Mouse (Mus musculus) hindbrain, postnatal 0 days (tissue): ENCODE measurements around the gene Gm4303. TPM values are rescaled to one million over a fixed set of nuclear protein-coding genes. Genes with fewer than 3 reads are reported as not detected.
"Not testable (repeated sequence)": the region's sequence is repeated elsewhere in the genome, so short reads cannot be mapped to it uniquely, and the experiment has no call there.

ENCODE experiments used
- ATAC-seq: fragments of 200-750 bp; cut with Nextera tagmentation; 2 replicates; pipeline ENCODE4 v1.8.0; 2017; ENCODE audit warnings: mild to moderate bottlenecking, moderate TSS enrichment, moderate library complexity
- DNase-seq: peaks from one replicate; pipeline ENCODE4 v3.0.0-alpha.2; 2015; ENCODE audit warnings: low spot score
- H3K27ac ChIP-seq: fragments of 300-500 bp; sonication (generic); 2 replicates; pipeline ENCODE4 v1.5.1; 2014; ENCODE audit warnings: mild to moderate bottlenecking
- H3K27me3 ChIP-seq: fragments of 300-500 bp; sonication (generic); 2 replicates; pipeline ENCODE4 v1.6.1; 2014; ENCODE audit warnings: low read length, mixed read lengths; ENCODE audit not compliant: insufficient read depth
- H3K36me3 ChIP-seq: fragments of 300-500 bp; sonication (generic); 2 replicates; pipeline ENCODE4 v1.6.1; 2014; ENCODE audit warnings: low read length, mixed read lengths; ENCODE audit not compliant: insufficient read depth
- H3K4me1 ChIP-seq: fragments of 300-500 bp; sonication (generic); 2 replicates; pipeline ENCODE4 v1.6.1; 2014; ENCODE audit warnings: antibody characterized with exemption, low read length, mixed read lengths; ENCODE audit not compliant: insufficient read depth
- H3K4me2 ChIP-seq: fragments of 300-500 bp; sonication (generic); 2 replicates; pipeline ENCODE4 v1.6.1; 2014; ENCODE audit warnings: low read depth, mild to moderate bottlenecking, low read length, moderate library complexity, mixed read lengths
- H3K4me3 ChIP-seq: fragments of 300-500 bp; sonication (generic); 2 replicates; pipeline ENCODE4 v1.5.1; 2014; ENCODE audit warnings: low read length
- H3K9ac ChIP-seq: fragments of 300-500 bp; sonication (generic); replicated peaks from 2 replicates; pipeline ENCODE4 v1.6.1; 2014; ENCODE audit warnings: mild to moderate bottlenecking, low read length, moderate library complexity, mixed read lengths
- H3K9me3 ChIP-seq: fragments of 300-500 bp; sonication (generic); 2 replicates; pipeline ENCODE4 v1.6.1; 2016; ENCODE audit warnings: low read length, mixed read lengths
- CTCF ChIP-seq: IDR thresholded peaks from 2 replicates; pipeline ENCODE4 v1.5.1; 2016; ENCODE audit warnings: antibody characterized with exemption, control low read depth, low read depth
- whole genome bisulfite sequencing: fragments of 180-500 bp; shearing (Covaris S2); extraction: QIAGEN DNeasy Blood & Tissue Kit; methylation state at CpG from one replicate; pipeline ENCODE4 v1.1.7; 2014; 5-methylcytosine and 5-hydroxymethylcytosine counted together
- polyA plus RNA-seq: library from polyadenylated mRNA; unstranded; fragments of >200 nt; fragmentation: Nextera tagmentation; extraction: Ambion mirVana; gene quantifications from 2 replicates; pipeline ENCODE4 v1.2.1, GENCODE M21; 2015
- total RNA-seq: library from RNA; depleted of rRNA; stranded (reverse); fragments of >200 nt; gene quantifications from 2 replicates; pipeline ENCODE4 v1.2.3, GENCODE M21; 2014; rRNA removed

Gene Gm4303
- not detected in 2 replicates for total RNA-seq
- not detected in 2 replicates for polyA plus RNA-seq

DNA sequence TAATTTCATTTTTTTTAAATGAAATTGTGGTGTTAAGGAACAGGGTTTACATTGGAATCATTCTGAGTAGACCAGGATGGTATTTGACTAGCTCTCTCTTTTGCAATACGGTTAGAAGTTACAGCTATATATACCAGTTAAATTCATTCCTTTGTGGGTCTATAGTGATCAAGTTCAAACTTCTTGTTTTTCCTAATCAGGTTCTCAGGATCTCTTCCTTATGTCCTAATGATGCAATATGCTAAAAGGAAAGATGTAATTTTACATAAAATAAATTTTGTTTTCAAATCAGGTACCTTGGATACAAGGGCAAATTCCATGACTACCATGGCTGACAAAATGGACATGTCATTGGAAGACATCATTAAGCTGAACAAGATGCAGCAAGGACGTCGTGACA, at the start of gene Gm4303:
Gm4303 (plus strand) TSS at position 301 of the 400 bp plus-strand sequence.
- not testable (repeated sequence) for H3K36me3 ChIP-seq, H3K4me3 ChIP-seq, H3K4me1 ChIP-seq, ATAC-seq, H3K9me3 ChIP-seq, H3K9ac ChIP-seq, H3K27ac ChIP-seq, DNase-seq, H3K27me3 ChIP-seq, H3K4me2 ChIP-seq
- WGBS = no CpG with 5 or more reads among the region's 3 CpGs

GRCm38 (mm10) chr10:100296105-100296504, 49.7 kb upstream of the Gm4303 start:
- ATAC-seq (no peak), DNase-seq (no peak)
- no peak overlapping the region for H3K4me2 ChIP-seq
- no peaks in the 10 kb centered on the region for H3K9me3 ChIP-seq
- H3K9ac ChIP-seq = no peak overlapping the region
- H3K27me3 ChIP-seq = no peaks in the 10 kb centered on the region
- H3K4me1 ChIP-seq = no peaks in the 10 kb centered on the region
- no peak overlapping the region for H3K27ac ChIP-seq
- TF ChIP-seq CTCF = no peak
- 91% methylated on average over 2 of the region's 2 CpGs for WGBS
- no peak overlapping the region for H3K4me3 ChIP-seq
- no peaks in the 10 kb centered on the region for H3K36me3 ChIP-seq

- ATAC-seq, H3K9ac ChIP-seq, H3K4me1 ChIP-seq, DNase-seq, H3K27ac ChIP-seq, H3K4me3 ChIP-seq, H3K27me3 ChIP-seq, H3K36me3 ChIP-seq, H3K9me3 ChIP-seq, H3K4me2 ChIP-seq: not testable (repeated sequence)
Measured at GRCm38 (mm10) chr10:100300106-100300505, 45.7 kb upstream of the Gm4303 start.

- WGBS = no CpG with 5 or more reads among the region's 2 CpGs
- H3K4me1 ChIP-seq, H3K36me3 ChIP-seq, H3K4me3 ChIP-seq, H3K9me3 ChIP-seq, H3K9ac ChIP-seq, ATAC-seq, H3K27me3 ChIP-seq, DNase-seq, H3K4me2 ChIP-seq, H3K27ac ChIP-seq: not testable (repeated sequence)
Measured at GRCm38 (mm10) chr10:100335376-100335775, 10.4 kb upstream of the Gm4303 start, which contains the start of gene Gm4301. Gm4301 (plus strand) TSS chr10:100335676.

- H3K9me3 ChIP-seq, DNase-seq, H3K27ac ChIP-seq, H3K36me3 ChIP-seq, ATAC-seq, H3K9ac ChIP-seq, H3K4me3 ChIP-seq, H3K4me2 ChIP-seq, H3K27me3 ChIP-seq, H3K4me1 ChIP-seq: not testable (repeated sequence)
- WGBS = no CpG with 5 or more reads among the region's 3 CpGs
Measured at GRCm38 (mm10) chr10:100340536-100340935, 5.2 kb upstream of the Gm4303 start, which contains the start of gene Gm4302. Gm4302 (plus strand) TSS chr10:100340836.

DNA sequence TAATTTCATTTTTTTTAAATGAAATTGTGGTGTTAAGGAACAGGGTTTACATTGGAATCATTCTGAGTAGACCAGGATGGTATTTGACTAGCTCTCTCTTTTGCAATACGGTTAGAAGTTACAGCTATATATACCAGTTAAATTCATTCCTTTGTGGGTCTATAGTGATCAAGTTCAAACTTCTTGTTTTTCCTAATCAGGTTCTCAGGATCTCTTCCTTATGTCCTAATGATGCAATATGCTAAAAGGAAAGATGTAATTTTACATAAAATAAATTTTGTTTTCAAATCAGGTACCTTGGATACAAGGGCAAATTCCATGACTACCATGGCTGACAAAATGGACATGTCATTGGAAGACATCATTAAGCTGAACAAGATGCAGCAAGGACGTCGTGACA, 5.0 kb downstream of the Gm4303 start, which contains the start of gene Gm4305:
Gm4305 (plus strand) TSS at position 301 of the 400 bp plus-strand sequence.
- DNase-seq, ATAC-seq, H3K4me2 ChIP-seq, H3K4me1 ChIP-seq, H3K4me3 ChIP-seq, H3K9ac ChIP-seq, H3K9me3 ChIP-seq, H3K36me3 ChIP-seq, H3K27ac ChIP-seq, H3K27me3 ChIP-seq: not testable (repeated sequence)
- WGBS = no CpG with 5 or more reads among the region's 3 CpGs

DNA sequence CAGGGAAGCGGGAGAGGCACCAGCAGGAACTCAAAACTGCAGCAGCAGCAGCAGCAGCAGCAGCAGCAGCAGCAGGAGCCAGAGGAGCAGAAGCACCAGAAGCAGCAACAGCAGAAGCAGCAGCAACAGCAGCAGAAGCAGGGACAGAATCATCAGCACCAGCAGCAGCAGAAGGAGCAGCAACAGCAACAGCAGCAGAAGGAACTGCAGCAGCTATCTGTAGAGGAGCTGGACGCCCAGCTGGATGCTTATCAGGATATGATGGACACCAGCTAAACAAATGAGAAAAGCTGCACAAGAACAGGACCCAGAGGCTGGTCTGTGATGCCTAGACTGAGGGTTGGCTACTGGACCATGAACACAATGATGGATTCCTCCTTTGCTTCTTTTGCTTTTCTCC, 11.1 kb downstream of the Gm4303 start:
- not testable (repeated sequence) for H3K9ac ChIP-seq, ATAC-seq, H3K27ac ChIP-seq, H3K4me3 ChIP-seq, H3K4me2 ChIP-seq, H3K36me3 ChIP-seq, H3K4me1 ChIP-seq, DNase-seq, H3K9me3 ChIP-seq, H3K27me3 ChIP-seq
- 82% methylated on average over 1 of the region's 2 CpGs for WGBS

DNA sequence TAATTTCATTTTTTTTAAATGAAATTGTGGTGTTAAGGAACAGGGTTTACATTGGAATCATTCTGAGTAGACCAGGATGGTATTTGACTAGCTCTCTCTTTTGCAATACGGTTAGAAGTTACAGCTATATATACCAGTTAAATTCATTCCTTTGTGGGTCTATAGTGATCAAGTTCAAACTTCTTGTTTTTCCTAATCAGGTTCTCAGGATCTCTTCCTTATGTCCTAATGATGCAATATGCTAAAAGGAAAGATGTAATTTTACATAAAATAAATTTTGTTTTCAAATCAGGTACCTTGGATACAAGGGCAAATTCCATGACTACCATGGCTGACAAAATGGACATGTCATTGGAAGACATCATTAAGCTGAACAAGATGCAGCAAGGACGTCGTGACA, 15.3 kb downstream of the Gm4303 start, which contains the start of gene Gm4307:
Gm4307 (plus strand) TSS at position 301 of the 400 bp plus-strand sequence.
- not testable (repeated sequence) for H3K4me1 ChIP-seq

GRCm38 (mm10) chr10:100382460-100382859, 36.7 kb downstream of the Gm4303 start, which contains the start of gene Gm4312:
Gm4312 (minus strand) TSS chr10:100382560.
- H3K9me3 ChIP-seq, DNase-seq, H3K27me3 ChIP-seq, H3K4me1 ChIP-seq, H3K27ac ChIP-seq, H3K36me3 ChIP-seq, ATAC-seq, H3K9ac ChIP-seq, H3K4me3 ChIP-seq, H3K4me2 ChIP-seq: not testable (repeated sequence)
- no CpG with 5 or more reads among the region's 2 CpGs for WGBS

More for the DNA sequence above, 15.3 kb downstream of the Gm4303 start, which contains the start of gene Gm4307:
- H3K4me3 ChIP-seq, H3K27ac ChIP-seq, H3K9me3 ChIP-seq, ATAC-seq, H3K27me3 ChIP-seq, H3K4me2 ChIP-seq, DNase-seq, H3K9ac ChIP-seq, H3K36me3 ChIP-seq: not testable (repeated sequence)
- no CpG with 5 or more reads among the region's 3 CpGs for WGBS
